Mouse (Mus musculus) right cerebral cortex, adult 18-20 months (tissue): ENCODE data around the gene Tank.

Experiments used
- DNase-seq: peaks from one replicate; pipeline ENCODE4 v3.0.0; 2022; ENCODE audit warnings: mixed read lengths

Gene Tank

DNA sequence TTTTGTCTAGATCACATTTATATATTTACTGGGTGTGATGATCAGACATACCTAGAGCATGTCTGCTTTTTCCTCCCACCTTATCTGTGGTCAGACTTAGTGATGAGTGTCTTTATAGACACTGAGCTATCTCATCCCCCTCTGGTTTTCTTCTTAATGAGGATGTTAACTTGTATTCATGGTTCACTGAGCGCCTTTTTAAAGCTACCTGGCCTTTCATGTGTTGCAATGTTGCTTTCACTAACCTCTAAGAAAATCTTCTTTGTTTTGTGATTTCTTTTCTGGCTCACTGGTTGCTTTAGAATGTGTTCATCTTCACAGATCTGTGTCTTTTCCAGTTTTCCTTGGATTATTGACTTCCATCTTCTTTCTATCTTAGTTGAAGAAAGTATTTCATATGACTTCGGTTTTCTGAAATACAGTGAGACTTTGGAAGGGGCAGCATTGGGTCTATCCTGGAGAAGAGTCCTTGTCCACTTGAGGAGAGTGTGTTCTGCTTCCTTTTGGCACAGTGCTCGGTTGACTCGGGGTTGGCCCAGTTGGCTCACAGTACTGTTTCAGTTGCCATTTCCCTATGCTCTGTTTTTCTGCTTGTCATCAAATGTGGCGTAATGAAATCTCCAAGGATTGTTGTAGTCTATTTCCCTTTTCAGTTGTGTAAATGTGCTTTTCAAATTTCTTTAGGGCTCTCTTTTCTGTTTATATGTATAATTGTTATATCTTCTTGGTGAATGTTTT lies 4.4 kb downstream of the Tank start:
- DNase-seq = no peak

DNA sequence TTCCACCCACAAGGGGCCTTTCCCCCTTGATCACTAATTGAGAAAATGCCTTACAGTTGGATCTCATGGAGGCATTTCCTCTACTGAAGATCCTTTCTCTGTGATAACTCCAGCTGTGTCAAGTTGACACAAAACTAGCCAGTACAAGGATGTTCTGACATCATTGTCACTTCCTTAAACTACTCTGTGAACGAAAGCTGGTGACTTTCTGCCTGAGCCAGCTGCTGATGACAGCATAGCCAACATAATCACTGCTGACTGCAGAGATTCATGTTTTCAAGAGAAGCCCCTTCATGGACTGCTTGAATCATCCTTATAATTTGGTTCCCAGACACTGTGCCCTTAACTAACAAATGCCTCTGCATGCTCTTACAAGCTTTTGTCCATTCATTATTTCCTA lies 7.1 kb downstream of the Tank start:
- DNase-seq = no peak

- no peak for DNase-seq
These were observed 7.8 kb downstream of the Tank start for GRCm38 (mm10) chr2:61586166-61586565.

- DNase-seq = no peak
These were observed 12.4 kb downstream of the Tank start for GRCm38 (mm10) chr2:61590751-61591150.

- DNase-seq = no peak
These were observed 13.7 kb downstream of the Tank start for GRCm38 (mm10) chr2:61592095-61592494.

- no peak for DNase-seq
These were observed 14.3 kb downstream of the Tank start for GRCm38 (mm10) chr2:61592699-61593029.

GRCm38 (mm10) chr2:61593030-61593811 lies 14.8 kb downstream of the Tank start:
- DNase-seq = peak; percentile 89

DNA sequence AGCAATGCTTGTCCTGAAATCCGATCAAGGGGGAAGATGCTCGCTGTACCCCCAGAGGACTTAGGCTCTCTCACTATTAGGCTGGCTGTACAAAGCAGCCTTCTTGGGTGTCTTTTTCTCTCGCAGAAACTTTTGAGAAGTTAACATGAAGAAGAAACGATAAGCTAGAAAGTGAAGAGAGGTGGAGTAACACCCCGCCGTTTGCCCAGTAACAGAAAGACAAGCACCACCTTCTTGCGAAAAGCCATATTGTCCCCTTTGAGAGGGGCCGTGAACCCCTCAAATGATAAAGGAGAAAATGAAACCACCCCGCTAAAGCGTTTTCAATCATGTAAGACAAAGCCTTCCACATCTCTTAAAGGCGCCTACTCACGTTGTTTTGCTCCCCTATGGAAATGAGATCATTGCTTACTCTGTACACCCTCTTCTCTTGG lies 15.5 kb downstream of the Tank start:
- DNase-seq = no peak

- no peak for DNase-seq
These were observed 21.3 kb downstream of the Tank start for GRCm38 (mm10) chr2:61599730-61600129.

GRCm38 (mm10) chr2:61603461-61603860 lies 25.1 kb downstream of the Tank start:
- no peak for DNase-seq

DNA sequence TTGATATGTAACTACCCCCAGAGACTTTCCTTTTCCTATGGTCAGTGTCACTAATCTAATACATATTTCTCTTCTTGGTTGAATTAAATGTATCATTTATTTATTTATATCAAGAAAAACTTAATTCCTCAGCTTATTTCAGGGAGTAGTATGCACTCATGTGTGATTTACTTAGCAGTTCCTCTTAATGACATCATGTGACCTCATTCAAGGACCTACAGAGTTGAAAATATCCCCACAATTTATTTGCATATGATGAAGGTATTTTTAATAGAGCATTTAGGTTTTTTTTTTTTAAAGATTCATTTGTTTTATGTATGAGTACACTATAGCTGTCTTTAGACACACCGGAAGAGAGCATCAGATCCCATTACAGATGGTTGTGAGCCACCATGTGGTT lies 28.6 kb downstream of the Tank start:
- DNase-seq = no peak

DNA sequence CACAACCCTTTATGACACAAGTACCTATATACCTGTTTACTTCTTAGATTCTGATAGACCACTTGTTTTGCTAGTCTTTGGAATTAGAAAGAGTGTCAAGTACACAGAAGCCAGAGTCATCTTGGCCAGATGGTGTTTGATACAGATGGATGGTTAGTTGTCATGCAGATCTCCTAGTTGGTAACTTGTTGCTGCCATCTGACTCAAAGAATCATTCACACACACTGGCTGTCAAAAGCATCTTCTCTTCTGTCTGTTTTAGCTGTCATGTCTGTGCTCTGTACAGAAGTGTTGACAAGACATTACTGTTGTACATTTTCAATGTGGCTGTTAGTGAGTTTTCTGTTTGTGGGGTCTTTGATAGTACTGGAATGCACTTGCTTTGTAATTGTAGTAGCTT lies 45.6 kb downstream of the Tank start:
- no peak for DNase-seq

GRCm38 (mm10) chr2:61630864-61631555 lies 52.6 kb downstream of the Tank start:
- no peak for DNase-seq

GRCm38 (mm10) chr2:61635099-61635498 lies 56.7 kb downstream of the Tank start:
- no peak for DNase-seq

- DNase-seq = no peak
These were observed 59.8 kb downstream of the Tank start for GRCm38 (mm10) chr2:61638182-61638581.

DNA sequence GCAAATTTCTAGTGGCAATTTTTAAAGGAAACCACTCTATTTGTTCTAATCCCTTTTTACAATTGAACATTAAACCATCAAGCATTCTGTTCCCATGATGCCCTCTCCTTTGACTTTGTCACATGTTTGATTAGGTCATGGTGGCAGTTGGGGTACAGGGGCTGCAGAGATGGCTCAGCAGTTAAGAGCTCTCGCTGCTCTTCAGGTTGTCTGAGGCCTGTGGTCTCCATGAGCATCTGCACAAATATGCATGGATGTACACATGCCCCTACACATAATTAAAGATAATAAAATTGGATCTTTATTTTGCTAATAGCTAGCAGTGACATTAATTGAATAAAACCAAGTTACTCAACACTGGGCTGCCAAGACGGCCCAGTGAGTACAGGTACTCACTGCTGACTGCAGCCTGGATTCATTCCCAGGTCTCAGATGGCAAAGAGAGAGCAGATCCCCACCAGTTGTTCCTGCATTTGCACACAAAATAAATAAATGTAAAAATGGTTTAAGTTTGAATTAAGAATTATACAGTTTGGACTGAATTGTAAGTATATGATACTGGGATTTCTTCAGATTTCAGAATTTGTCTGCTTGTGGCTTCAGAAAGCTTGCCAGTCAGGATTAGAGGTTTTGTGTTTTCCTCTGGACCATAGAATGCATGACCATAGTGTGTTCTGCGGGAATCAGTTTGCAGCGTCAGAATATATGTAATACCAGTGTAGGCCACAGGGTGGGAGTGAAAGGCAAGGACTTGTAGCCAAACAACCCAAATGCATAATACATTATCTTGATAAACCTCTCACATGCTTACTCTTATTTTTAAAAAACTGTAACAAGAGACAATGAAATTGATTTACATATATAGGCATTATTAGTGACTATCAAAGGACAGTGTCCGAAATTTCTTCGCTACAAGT lies 64.3 kb downstream of the Tank start:
- DNase-seq = peak; percentile 74

GRCm38 (mm10) chr2:61651206-61651605 lies 72.8 kb downstream of the Tank start:
- DNase-seq = no peak

- DNase-seq = no peak
These were observed 73.3 kb downstream of the Tank start for GRCm38 (mm10) chr2:61651640-61652039.

DNA sequence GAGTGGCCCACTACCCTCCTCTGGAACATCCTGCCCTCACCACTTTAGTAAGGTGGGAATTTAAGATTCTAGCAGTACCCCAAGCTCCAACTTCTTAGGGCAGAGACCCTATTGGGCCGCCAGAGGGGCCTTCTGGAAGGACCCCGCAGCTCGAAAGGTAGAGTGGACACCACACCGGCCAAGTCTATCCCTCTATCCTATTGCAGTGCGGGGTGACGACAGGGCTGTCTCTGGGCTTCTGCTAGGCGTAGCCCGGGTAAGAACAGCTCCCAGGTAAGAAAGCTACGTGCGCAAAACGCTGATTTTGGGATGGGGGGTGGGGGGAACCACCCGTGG lies 76.6 kb downstream of the Tank start:
- no peak for DNase-seq

- peak; percentile 90 for DNase-seq
These were observed 77.2 kb downstream of the Tank start for GRCm38 (mm10) chr2:61655382-61656281.
